Mouse (Mus musculus): ENCODE measurements at regions not wholly inside any gene's neighbourhood (a gene's known extent, or its start where the extent isn't known, plus 50 kb on each side); places are given as distances from the start of the nearest gene placed in this dataset.

GRCm38 (mm10) chr5:12293685-12294084 is 89.5 kb upstream of the Sema3d start:
- TF ChIP-seq CTCF (conservative IDR thresholded peaks at IDR 0.05; ENCODE audit: low read length), result no peak
- no peak for TF ChIP-seq NANOG (IDR thresholded peaks at IDR 0.05; ENCODE audit: borderline replicate concordance, low read length)
- no peak for TF ChIP-seq POU5F1 (IDR thresholded peaks at IDR 0.05; ENCODE audit: borderline replicate concordance, low read length)
- Histone ChIP-seq H3K9me3 (ENCODE audit: low read length) (no peaks in the 10 kb centered on the region), H3K27me3 (ENCODE audit: insufficient read depth, low read length) (no peaks in the 10 kb centered on the region), H3K36me3 (ENCODE audit: insufficient read depth, low read length) (no peaks in the 10 kb centered on the region), H3K4me1 (replicated peaks; ENCODE audit: low read depth, low read length) (no peaks in the 10 kb centered on the region), H3K4me3 (replicated peaks; ENCODE audit: low read length) (no peak overlapping the region)

GRCm38 (mm10) chr5:12297331-12297730 is 85.9 kb upstream of the Sema3d start:
- Histone ChIP-seq H3K27me3 (ENCODE audit: insufficient read depth, low read length) (no peaks in the 10 kb centered on the region), H3K36me3 (ENCODE audit: insufficient read depth, low read length) (no peaks in the 10 kb centered on the region), H3K4me1 (replicated peaks; ENCODE audit: low read depth, low read length) (no peaks in the 10 kb centered on the region), H3K4me3 (replicated peaks; ENCODE audit: low read length) (no peak overlapping the region), H3K9me3 (ENCODE audit: low read length) (no peaks in the 10 kb centered on the region)
- TF ChIP-seq NANOG (IDR thresholded peaks at IDR 0.05; ENCODE audit: borderline replicate concordance, low read length) (no peak), CTCF (conservative IDR thresholded peaks at IDR 0.05; ENCODE audit: low read length) (no peak), POU5F1 (IDR thresholded peaks at IDR 0.05; ENCODE audit: borderline replicate concordance, low read length) (no peak)

GRCm38 (mm10) chr5:12301833-12302808 is 81.1 kb upstream of the Sema3d start:
- Histone ChIP-seq H3K4me1 (replicated peaks; ENCODE audit: low read depth, low read length) (no peaks in the 10 kb centered on the region), H3K36me3 (ENCODE audit: insufficient read depth, low read length) (no peaks in the 10 kb centered on the region), H3K27me3 (ENCODE audit: insufficient read depth, low read length) (no peaks in the 10 kb centered on the region), H3K4me3 (replicated peaks; ENCODE audit: low read length) (no peak overlapping the region), H3K9me3 (ENCODE audit: low read length) (no peaks in the 10 kb centered on the region)
- TF ChIP-seq CTCF (conservative IDR thresholded peaks at IDR 0.05; ENCODE audit: low read length) (no peak), POU5F1 (IDR thresholded peaks at IDR 0.05; ENCODE audit: borderline replicate concordance, low read length) (no peak), NANOG (IDR thresholded peaks at IDR 0.05; ENCODE audit: borderline replicate concordance, low read length) (no peak)

GRCm38 (mm10) chr5:12309408-12309807 is 73.8 kb upstream of the Sema3d start:
- TF ChIP-seq NANOG (IDR thresholded peaks at IDR 0.05; ENCODE audit: borderline replicate concordance, low read length) (no peak), POU5F1 (IDR thresholded peaks at IDR 0.05; ENCODE audit: borderline replicate concordance, low read length) (no peak), CTCF (conservative IDR thresholded peaks at IDR 0.05; ENCODE audit: low read length) (no peak)
- no peaks in the 10 kb centered on the region for H3K36me3 ChIP-seq (ENCODE audit: insufficient read depth, low read length)
- H3K9me3 ChIP-seq (ENCODE audit: low read length), result no peaks in the 10 kb centered on the region
- no peaks in the 10 kb centered on the region for H3K4me1 ChIP-seq (replicated peaks; ENCODE audit: low read depth, low read length)
- no peak overlapping the region for H3K4me3 ChIP-seq (replicated peaks; ENCODE audit: low read length)
- no peaks in the 10 kb centered on the region for H3K27me3 ChIP-seq (ENCODE audit: insufficient read depth, low read length)

GRCm38 (mm10) chr5:12332648-12333305 is 50.4 kb upstream of the Sema3d start:
- TF ChIP-seq NANOG (IDR thresholded peaks at IDR 0.05; ENCODE audit: borderline replicate concordance, low read length) (no peak), POU5F1 (IDR thresholded peaks at IDR 0.05; ENCODE audit: borderline replicate concordance, low read length) (no peak), CTCF (conservative IDR thresholded peaks at IDR 0.05; ENCODE audit: low read length) (no peak)
- no peaks in the 10 kb centered on the region for H3K9me3 ChIP-seq (ENCODE audit: low read length)
- H3K36me3 ChIP-seq (ENCODE audit: insufficient read depth, low read length), result no peaks in the 10 kb centered on the region
- H3K27me3 ChIP-seq (ENCODE audit: insufficient read depth, low read length), result no peaks in the 10 kb centered on the region
- no peaks in the 10 kb centered on the region for H3K4me1 ChIP-seq (replicated peaks; ENCODE audit: low read depth, low read length)
- no peak overlapping the region for H3K4me3 ChIP-seq (replicated peaks; ENCODE audit: low read length)
